Mouse (Mus musculus) embryo, embryonic 9.5 days (tissue): ENCODE data around the gene Olfr1475.
"Not testable (repeated sequence)": the region's sequence is repeated elsewhere in the genome, so short reads cannot be mapped to it uniquely, and the experiment has no call there.

Source experiments
- DNase-seq: peaks from one replicate; pipeline ENCODE4 v3.0.0-alpha.2; 2017; ENCODE audit errors: extremely low spot score

The Olfr1475 gene

GRCm38 (mm10) chr19:13480096-13480495 lies at the start of gene Olfr1475:
TSS of gene Olfr1475 (minus strand) at chr19:13480196.
- DNase-seq, result no peak

GRCm38 (mm10) chr19:13527613-13528012 lies 47.6 kb upstream of the Olfr1475 start, which contains the start of gene Olfr1480:
TSS of gene Olfr1480 (plus strand) at chr19:13527913.
- no peak for DNase-seq

GRCm38 (mm10) chr19:13500246-13500645 lies 20.2 kb upstream of the Olfr1475 start, which contains the start of gene Olfr1477:
TSS of gene Olfr1477 (plus strand) at chr19:13500546.
- no peak for DNase-seq

DNA sequence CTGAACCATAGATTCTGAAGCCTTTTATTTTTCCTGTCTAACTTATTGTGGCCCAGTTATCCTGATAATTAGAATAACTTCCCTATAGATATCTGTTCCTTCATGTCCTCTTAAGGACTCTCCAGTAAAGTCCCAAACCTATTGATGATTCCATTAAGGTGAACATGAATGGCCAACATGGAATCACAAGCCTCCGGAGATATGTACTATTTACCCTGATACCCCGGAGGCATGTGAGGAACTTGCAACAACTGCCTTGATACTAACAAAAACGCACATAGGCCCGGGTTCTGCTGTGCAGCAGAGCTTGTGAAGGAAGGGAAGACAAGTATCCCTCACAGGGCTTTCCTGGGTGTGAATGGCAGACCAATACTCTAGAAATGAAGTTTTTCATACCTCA lies 10.7 kb downstream of the Olfr1475 start, which contains the start of gene Olfr1474:
Olfr1474 (plus strand) TSS at position 301 of the 400 bp plus-strand sequence.
- not testable (repeated sequence) for DNase-seq

DNA sequence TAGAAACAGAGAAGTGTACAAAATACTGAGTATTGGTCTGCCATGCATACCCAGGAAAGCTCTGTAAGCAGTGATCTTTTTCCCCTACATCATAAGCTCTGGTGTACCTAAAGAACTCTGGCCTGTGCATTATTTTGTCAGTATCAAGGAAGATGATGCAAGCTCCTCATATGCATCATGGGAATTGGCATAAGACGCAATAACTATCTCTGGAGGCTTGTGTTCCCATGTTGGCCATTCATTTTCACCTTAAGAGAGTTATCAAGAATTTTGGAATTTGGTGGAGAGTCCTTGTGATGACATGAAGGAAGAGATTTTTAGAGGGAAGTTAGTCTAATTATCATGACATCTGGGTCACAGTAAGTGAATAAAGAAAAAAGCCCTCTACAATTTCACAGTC lies 24.0 kb downstream of the Olfr1475 start, which contains the start of gene Olfr1472:
Olfr1472 (minus strand) TSS at position 101 of the 400 bp plus-strand sequence.
- DNase-seq, result no peak

- DNase-seq, result not testable (repeated sequence)
Measured at GRCm38 (mm10) chr19:13443109-13443508, 36.9 kb downstream of the Olfr1475 start, which contains the start of gene Olfr1471. TSS of gene Olfr1471 (plus strand) at chr19:13443409.
